20 mouse cellular contexts compared by ENCODE assay signal in genomic region chr1:155425285-155425684, GRCm38 (mm10). TPM values are rescaled to one million over a fixed set of nuclear protein-coding genes. Genes with fewer than 3 reads are reported as not detected.
A peak's percentile ranks its signal among the peaks of the same experiment; 100 is the strongest.
DNase-seq lines count a peak whose midpoint lies in the region; ATAC-seq and TF ChIP-seq lines count a peak whose summit lies in the region.
"Had no signal": no experiment of that assay in that cellular context is flagged by ENCODE, and none has a peak within 500 bp of the region (broad histone marks: within the 10 kb centered on the region; RNA-seq: fewer than 3 reads in every experiment).

No protein-coding gene starts in this region.

- DNase-seq in liver, embryonic 11.5 days (ENCODE audit: low spot score) = no peak
- DNase-seq in liver = no peak
- peak; percentile 6 for DNase-seq in liver, embryonic 13.5 days
- no peak for DNase-seq in liver, postnatal 0 days
- no peak for DNase-seq in cerebellum, adult 9-10 months
- DNase-seq in lung, postnatal 4 days = no peak
- DNase-seq: cerebellum, adult 11-12 months; cerebellum, adult 9-11 months; cerebellum, postnatal 36 days; forebrain, postnatal 0 days; heart, adult 2 months; heart, postnatal 14 days had no signal

- H3K4me2 ChIP-seq in liver, embryonic 11.5 days = peak overlapping the region; percentile 33; the same call in 1 of the 2 replicates
- H3K4me2 ChIP-seq in liver, embryonic 13.5 days = peak overlapping the region; percentile 49
- H3K4me2 ChIP-seq in liver, postnatal 0 days (ENCODE audit: low read depth, low read length) = peak overlapping the region; percentile 44
- no peak overlapping the region for H3K4me2 ChIP-seq in intestine, embryonic 16.5 days (ENCODE audit: low read depth, low read length)
- H3K4me2 ChIP-seq: embryonic facial prominence, embryonic 13.5 days; forebrain, embryonic 13.5 days; heart, embryonic 11.5 days; heart, embryonic 15.5 days; hindbrain, embryonic 14.5 days had no signal

- no peak overlapping the region for H3K27ac ChIP-seq in liver, embryonic 11.5 days (ENCODE audit: low read depth, low read length)
- H3K27ac ChIP-seq in liver, embryonic 13.5 days = peak overlapping the region; percentile 68
- H3K27ac ChIP-seq in liver, postnatal 0 days (ENCODE audit: low read depth) = no peak overlapping the region
- H3K27ac ChIP-seq in intestine, embryonic 16.5 days (ENCODE audit: low read length) = no peak overlapping the region
- H3K27ac ChIP-seq: embryonic facial prominence, embryonic 13.5 days; forebrain, embryonic 13.5 days; heart, adult 2 months; heart, embryonic 15.5 days; hindbrain, embryonic 10.5 days; hindbrain, embryonic 14.5 days had no signal

- H3K4me3 ChIP-seq in liver, embryonic 11.5 days (ENCODE audit: low read depth, low read length) = no peak overlapping the region
- H3K4me3 ChIP-seq in liver, embryonic 13.5 days (replicated peaks) = no peak overlapping the region
- H3K4me3 ChIP-seq in liver, postnatal 0 days (ENCODE audit: low read depth, low read length) = no peak overlapping the region
- no peak overlapping the region for H3K4me3 ChIP-seq in intestine, embryonic 16.5 days (ENCODE audit: low read length)
- H3K4me3 ChIP-seq: embryonic facial prominence, embryonic 13.5 days; forebrain, embryonic 13.5 days; heart, adult 2 months; heart, embryonic 15.5 days; hindbrain, embryonic 10.5 days had no signal

- peaks cover 7% of the 10 kb centered on the region; the same call in 1 of the 2 replicates for H3K4me1 ChIP-seq in liver, embryonic 11.5 days (replicated peaks; ENCODE audit: control insufficient read depth, insufficient read depth, low read length)
- H3K4me1 ChIP-seq in liver, embryonic 13.5 days (replicated peaks) = peaks cover 25% of the 10 kb centered on the region
- H3K4me1 ChIP-seq in liver, postnatal 0 days (ENCODE audit: insufficient read depth) = peaks cover 12% of the 10 kb centered on the region; the same call in 1 of the 2 replicates
- no peaks in the 10 kb centered on the region for H3K4me1 ChIP-seq in intestine, embryonic 16.5 days (ENCODE audit: control insufficient read depth, insufficient read depth, low read length)
- H3K4me1 ChIP-seq: embryonic facial prominence, embryonic 13.5 days had no signal

- H3K36me3 ChIP-seq in liver, embryonic 11.5 days (ENCODE audit: control insufficient read depth, insufficient read depth, low read length) = no peaks in the 10 kb centered on the region
- H3K36me3 ChIP-seq in liver, embryonic 13.5 days = no peaks in the 10 kb centered on the region
- H3K36me3 ChIP-seq in liver, postnatal 0 days (replicated peaks; ENCODE audit: insufficient read depth, low read length) = no peaks in the 10 kb centered on the region
- no peaks in the 10 kb centered on the region for H3K36me3 ChIP-seq in intestine, embryonic 16.5 days (ENCODE audit: control insufficient read depth, insufficient read depth, low read length)
- H3K36me3 ChIP-seq: embryonic facial prominence, embryonic 13.5 days; heart, embryonic 15.5 days; hindbrain, embryonic 10.5 days had no signal

- H3K9me3 ChIP-seq in liver, embryonic 11.5 days (ENCODE audit: control insufficient read depth, low read length) = no peaks in the 10 kb centered on the region
- H3K9me3 ChIP-seq in liver, embryonic 13.5 days (replicated peaks) = no peaks in the 10 kb centered on the region
- H3K9me3 ChIP-seq in liver, postnatal 0 days (ENCODE audit: low read length) = no peaks in the 10 kb centered on the region
- H3K9me3 ChIP-seq in intestine, embryonic 16.5 days (ENCODE audit: control insufficient read depth, low read length) = no peaks in the 10 kb centered on the region
- H3K9me3 ChIP-seq: embryonic facial prominence, embryonic 13.5 days; forebrain, embryonic 13.5 days; heart, embryonic 15.5 days; hindbrain, embryonic 10.5 days had no signal

- no peaks in the 10 kb centered on the region for H3K27me3 ChIP-seq in liver, embryonic 11.5 days (replicated peaks; ENCODE audit: control insufficient read depth, insufficient read depth, low read length)
- no peaks in the 10 kb centered on the region for H3K27me3 ChIP-seq in liver, embryonic 13.5 days
- no peaks in the 10 kb centered on the region for H3K27me3 ChIP-seq in liver, postnatal 0 days (ENCODE audit: insufficient read depth, low read length)
- H3K27me3 ChIP-seq in intestine, embryonic 16.5 days (replicated peaks; ENCODE audit: control insufficient read depth, insufficient read depth, low read length) = no peaks in the 10 kb centered on the region
- H3K27me3 ChIP-seq: CH12.LX; embryonic facial prominence, embryonic 13.5 days; forebrain, embryonic 13.5 days; heart, embryonic 15.5 days had no signal

- WGBS in liver, embryonic 11.5 days = 57% methylated on average over 5 of the region's 5 CpGs
- WGBS in liver, embryonic 13.5 days (ENCODE audit: insufficient replicate concordance) = 24% methylated on average over 5 of the region's 5 CpGs
- 55% methylated on average over 5 of the region's 5 CpGs for WGBS in liver, postnatal 0 days (ENCODE audit: insufficient replicate concordance)
- 80% methylated on average over 5 of the region's 5 CpGs for WGBS in intestine, embryonic 16.5 days

- TF ChIP-seq CTCF in liver, postnatal 0 days (IDR thresholded peaks at IDR 0.05; ENCODE audit: low read depth) = no peak

- H3K9ac ChIP-seq in liver, embryonic 11.5 days (ENCODE audit: low read depth, low read length) = no peak overlapping the region
- H3K9ac ChIP-seq in liver, embryonic 13.5 days = 0 out of 2 replicates have a peak overlapping the region, but pooled peaks have one; percentile 22
- H3K9ac ChIP-seq in liver, postnatal 0 days (replicated peaks) = no peak overlapping the region
- no peak overlapping the region for H3K9ac ChIP-seq in intestine, embryonic 16.5 days (ENCODE audit: low read depth, low read length)
- H3K9ac ChIP-seq: embryonic facial prominence, embryonic 13.5 days; forebrain, embryonic 13.5 days; forebrain, postnatal 0 days; heart, embryonic 15.5 days; hindbrain, embryonic 14.5 days had no signal

- peak; percentile 75 for ATAC-seq in liver, embryonic 11.5 days (replicated peaks; ENCODE audit: low FRiP score)
- ATAC-seq in liver, embryonic 13.5 days (ENCODE audit: low read depth) = peak; percentile 85
- 0 out of 2 replicates have a peak, but pooled peaks have one; percentile 23 for ATAC-seq in liver, postnatal 0 days
- no peak for ATAC-seq in intestine, embryonic 16.5 days
- ATAC-seq: forebrain, embryonic 13.5 days had no signal

- TF ChIP-seq EP300 in liver, postnatal 0 days (IDR thresholded peaks at IDR 0.05; ENCODE audit: low read depth) = peak; percentile 51; the same call in 1 of the 2 replicates

RNA-seq across cellular contexts. Expression of gene Xpr1, which starts 8.1 kb away (rescaled TPM):
- 5.3 and 8.0 TPM in 2 replicates for polyA plus RNA-seq in liver, embryonic 11.5 days (2014; fragmentation: Nextera tagmentation; extraction: Ambion mirVana)
- 4.3 and 4.5 TPM in 2 replicates for polyA plus RNA-seq in liver, embryonic 13.5 days (2015; fragmentation: Nextera tagmentation; extraction: Ambion mirVana)
- polyA plus RNA-seq in liver, postnatal 0 days (2015; fragmentation: Nextera tagmentation; extraction: Ambion mirVana) = 2.2 and 2.3 TPM in 2 replicates
- polyA plus RNA-seq in intestine, embryonic 16.5 days (2015; fragmentation: Nextera tagmentation; extraction: Ambion mirVana) = 6.7 TPM in 2 replicates
